Mouse (Mus musculus): Measurements from ENCODE around the gene Gm38655.

Gm38655 gene

GRCm38 (mm10) chr17:25175411-25175810, at the start of gene Gm38655:
Gm38655 (minus strand) TSS chr17:25175471.
- DNase-seq (ENCODE audit: low spot score), result no peak

DNA sequence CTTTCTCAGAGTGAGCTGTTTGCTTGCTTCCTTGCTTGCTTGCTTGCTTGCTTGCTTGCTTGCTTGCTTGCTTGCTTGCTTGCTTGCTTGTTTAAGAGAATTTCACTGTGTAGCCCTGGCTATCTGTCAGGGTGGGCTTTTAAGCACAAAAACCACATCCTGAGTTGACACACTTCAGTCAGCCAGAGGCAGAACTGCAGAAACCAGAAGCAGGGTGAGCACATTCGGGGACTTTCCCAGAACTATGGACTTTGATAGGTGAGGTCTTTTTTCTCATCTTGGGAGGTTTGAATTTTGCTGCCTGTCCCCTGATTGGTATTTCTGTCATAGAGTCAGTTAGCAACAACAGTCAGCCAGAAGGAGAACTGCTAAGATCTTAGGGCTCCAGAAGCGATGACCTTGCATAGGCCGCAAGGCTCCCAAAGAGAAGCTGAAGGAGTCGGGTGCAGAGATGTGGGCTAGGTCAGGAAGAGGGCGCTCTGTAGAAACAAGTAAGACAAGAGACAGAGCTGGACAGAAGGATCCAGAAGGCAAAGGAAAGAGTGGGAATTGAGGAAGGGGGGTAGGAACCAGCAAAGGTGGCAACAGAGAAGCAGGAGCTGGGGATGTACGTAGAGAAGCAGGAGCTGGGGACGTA, 49.4 kb upstream of the Gm38655 start:
- DNase-seq (ENCODE audit: low spot score), result no peak

DNA sequence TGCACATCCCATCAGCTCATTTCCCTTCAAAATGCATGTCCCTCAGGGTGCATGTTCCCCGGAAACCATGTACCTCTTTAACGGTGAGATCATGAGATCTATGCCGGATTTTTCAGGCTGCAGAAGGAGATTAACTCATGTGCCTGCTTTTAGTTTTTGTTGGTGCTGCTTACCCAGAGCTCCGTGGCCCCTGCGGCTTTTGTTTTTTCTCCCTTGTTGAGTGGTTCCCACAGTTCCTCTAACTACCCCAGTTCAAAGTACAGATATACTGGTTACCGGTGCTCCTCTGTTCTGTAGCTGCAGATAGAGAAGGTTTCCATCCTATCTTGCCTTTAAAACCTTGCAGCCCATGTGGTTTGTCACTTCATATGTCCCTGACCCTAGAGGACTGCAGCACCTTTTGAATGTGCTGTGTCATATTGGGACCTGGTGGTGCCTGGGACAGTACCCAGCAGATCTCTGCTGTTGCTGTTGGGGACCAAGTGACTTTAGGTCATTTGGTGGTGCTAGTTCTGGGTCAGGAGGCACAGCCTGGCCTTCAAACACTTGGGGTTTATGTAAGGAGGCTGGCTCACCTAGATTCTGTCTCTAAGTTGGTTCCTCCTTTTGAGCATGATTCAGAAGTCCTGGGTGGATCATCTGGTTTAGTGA, 47.8 kb upstream of the Gm38655 start:
- peak; percentile 73 for DNase-seq (ENCODE audit: low spot score)

DNA sequence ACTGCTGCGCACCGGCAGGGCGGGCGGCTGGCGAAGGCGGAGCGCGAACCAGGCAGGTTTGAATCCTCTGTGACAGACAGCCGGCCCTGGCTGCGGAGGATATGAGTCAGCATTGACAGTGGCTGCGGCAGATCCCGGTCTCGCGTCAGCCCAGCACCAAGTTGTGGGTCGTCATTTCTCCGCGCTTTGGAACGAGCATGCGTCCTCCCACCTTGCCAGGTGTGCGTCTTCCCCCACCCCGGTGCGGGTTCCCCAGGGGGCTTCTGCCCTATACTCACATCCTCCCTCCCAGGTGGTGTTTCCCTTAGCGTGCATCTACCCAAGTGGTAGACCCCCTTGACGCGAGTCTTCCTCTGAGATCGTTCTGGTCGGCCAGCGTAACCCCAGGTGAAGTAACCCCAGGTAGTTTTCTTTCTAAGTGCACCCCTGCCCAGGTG, 47.3 kb upstream of the Gm38655 start:
- DNase-seq (ENCODE audit: low spot score), result peak; percentile 48

- peak; percentile 69 for DNase-seq (ENCODE audit: low spot score)
Observed at GRCm38 (mm10) chr17:25221821-25222503, 46.7 kb upstream of the Gm38655 start.

DNA sequence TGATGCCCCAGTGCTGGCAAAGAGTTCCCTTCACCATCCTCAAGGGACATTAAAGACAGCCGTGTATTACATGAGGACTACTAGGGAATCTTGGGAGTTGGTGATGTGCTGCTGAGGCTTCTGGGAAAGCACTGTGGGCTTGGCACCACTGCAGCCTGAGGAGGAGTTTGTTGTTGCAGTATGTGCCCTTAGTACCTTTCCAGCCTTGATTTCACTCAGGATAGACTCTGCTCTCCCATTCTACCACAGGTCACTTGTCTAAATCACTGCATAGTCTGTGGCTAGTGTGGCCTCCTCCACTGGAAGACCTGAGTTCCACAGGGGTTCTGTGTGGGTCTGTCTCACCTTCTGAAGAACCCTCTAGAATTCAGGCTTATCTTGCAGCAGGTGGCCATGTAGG, 45.5 kb upstream of the Gm38655 start:
- no peak for DNase-seq (ENCODE audit: low spot score)

GRCm38 (mm10) chr17:25219492-25220295, 44.4 kb upstream of the Gm38655 start:
- DNase-seq (ENCODE audit: low spot score), result no peak

GRCm38 (mm10) chr17:25218967-25219366, 43.7 kb upstream of the Gm38655 start:
- no peak for DNase-seq (ENCODE audit: low spot score)

DNA sequence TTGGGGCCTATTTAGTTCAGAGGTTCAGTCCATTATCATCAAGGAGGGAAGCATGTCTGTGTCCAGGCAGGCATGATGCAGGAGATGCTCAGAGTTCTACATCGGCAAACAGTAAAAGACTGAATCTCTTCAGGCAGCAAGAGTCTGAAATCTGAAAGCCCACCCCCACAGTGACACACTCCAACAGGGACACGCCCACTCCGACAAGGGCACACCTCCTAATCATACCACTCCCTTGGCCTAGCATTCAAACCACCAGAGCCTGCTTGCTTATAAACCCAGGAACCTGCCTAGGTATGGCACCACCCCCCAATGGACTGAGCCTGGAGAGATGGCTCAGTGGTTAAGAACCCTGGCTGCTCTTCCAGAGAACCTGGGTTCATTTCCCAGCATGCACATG, 40.2 kb upstream of the Gm38655 start:
- DNase-seq (ENCODE audit: low spot score), result no peak

DNA sequence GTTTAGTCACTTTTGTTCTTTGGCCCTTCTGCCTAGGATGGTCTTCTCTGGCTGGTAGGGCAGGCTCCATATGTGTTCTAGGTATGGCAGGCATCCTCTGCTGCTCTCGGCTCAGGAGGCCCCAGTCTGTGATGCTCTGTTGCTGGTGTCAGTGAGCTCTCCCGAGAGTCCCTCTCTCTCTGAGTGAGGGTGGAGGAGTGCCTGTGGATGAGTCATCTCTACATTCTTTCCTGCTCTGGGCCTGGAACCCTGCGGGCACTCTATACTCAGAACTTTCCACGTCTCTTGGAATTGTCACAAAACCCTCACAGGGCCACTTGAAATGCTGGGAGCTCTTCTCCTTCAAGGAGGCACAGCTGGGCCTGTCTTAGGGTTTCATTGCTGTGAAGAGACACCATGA, 36.4 kb upstream of the Gm38655 start:
- no peak for DNase-seq (ENCODE audit: low spot score)

DNA sequence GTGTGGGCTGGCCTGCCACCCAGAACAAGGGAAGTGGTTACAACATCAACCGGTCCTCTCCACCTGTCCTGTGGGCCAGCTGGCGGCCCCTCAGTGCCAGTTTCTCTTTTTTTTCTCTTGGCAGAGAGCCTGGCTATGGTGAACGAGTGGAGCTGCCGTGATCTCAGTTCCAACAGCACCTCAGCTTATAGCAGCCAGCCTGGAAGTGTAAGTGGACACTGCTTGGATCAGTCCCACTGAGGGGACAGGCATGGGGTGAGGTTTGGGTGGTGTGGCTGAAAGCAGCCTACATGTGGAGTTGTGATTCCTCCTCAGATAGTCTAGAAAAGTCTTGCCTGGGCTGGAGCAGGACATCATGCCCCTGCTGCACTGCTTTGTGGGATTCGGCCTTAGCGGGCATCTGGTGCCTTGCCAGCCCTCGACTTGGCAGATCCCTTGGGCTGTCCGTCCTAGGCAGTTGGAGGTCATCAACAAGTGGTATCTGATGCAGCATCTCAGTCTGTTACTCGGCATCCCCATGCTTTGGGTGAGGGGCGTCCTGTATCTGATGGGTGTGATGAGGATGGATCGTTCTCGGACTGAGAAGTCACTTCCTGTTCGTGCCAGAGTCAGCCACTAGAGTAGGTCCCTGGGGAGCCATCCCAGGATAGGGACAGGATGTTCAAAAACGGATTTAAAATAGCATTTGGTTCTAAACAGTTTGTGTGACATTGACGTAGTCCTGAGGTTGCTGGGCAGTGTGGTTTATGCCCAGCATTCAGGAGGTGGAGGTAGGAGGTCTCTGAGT, 35.6 kb upstream of the Gm38655 start:
- DNase-seq (ENCODE audit: low spot score), result no peak

- DNase-seq (ENCODE audit: low spot score), result no peak
Observed at GRCm38 (mm10) chr17:25210006-25210405, 34.7 kb upstream of the Gm38655 start.

- DNase-seq (ENCODE audit: low spot score), result no peak
Observed at GRCm38 (mm10) chr17:25202401-25202800, 27.1 kb upstream of the Gm38655 start.

- no peak for DNase-seq (ENCODE audit: low spot score)
Observed at GRCm38 (mm10) chr17:25189091-25189490, 13.8 kb upstream of the Gm38655 start.

DNA sequence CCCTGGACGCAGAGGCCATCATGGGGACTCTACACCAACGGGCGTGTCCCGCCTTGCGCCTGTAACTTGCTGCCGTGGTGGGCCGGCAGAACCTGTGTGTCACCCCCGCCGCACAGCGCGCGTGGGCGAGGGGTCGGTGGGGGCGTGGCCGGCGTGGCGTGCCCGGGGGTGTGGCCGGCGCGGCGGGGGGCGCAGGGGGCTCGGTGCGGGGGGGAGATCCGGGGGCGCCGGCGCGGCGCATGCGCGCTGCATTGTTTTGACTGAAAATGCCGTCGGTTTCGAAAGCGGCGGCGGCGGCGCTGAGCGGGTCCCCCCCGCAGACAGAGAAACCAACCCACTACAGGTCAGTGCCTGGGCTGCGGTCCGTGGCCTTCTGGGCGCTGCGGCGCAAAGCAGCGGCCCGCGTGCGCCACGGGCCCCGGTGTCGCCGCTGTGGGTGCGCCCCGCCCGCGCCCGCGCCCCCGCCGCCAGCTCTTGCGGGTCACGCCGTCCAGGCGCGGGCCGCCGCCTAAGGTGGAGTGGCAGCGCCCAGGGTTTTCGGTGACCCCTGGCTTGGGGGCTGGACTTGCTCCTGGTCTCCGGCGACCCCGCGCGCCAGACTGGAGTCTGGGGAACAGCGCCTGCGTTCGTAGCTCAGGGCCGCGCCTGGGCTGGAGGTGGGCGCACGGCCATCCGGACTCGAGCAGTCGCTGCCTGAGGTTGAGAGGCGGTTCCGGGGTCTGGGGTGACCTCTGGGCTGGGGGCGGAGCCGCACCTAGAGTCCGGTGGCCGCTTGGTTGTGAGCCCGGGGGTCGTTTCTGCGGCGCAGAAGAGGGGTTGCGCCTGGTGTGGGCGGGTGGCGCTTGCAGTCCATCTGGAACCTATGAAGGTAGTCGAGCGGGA, 13.1 kb upstream of the Gm38655 start, which contains the start of gene Unkl:
Gene Unkl (plus strand): TSS at position 248 of the 882 bp plus-strand sequence.
- no peak for DNase-seq (ENCODE audit: low spot score)

GRCm38 (mm10) chr17:25187784-25188149, 12.5 kb upstream of the Gm38655 start:
- DNase-seq (ENCODE audit: low spot score), result no peak

DNA sequence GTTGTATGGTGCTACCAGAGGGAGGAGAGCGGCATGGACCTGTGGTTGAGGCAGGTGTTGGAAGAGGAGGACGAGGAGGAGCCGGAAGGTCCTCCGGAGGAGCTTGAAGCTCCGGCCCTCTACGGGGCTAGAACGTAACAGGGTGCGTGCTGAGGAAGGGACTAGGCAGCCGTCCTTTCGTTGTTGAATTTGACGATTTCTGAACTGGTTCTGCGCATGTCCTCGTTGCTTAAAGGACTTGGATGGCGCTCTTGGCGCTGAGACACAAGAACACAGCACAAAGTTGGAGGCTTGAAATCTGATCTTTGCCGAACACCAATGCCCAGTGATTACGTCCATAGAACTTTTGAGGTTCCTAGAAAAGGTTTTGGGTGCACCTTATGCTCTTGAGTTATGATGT, 9.7 kb upstream of the Gm38655 start:
- no peak for DNase-seq (ENCODE audit: low spot score)

DNA sequence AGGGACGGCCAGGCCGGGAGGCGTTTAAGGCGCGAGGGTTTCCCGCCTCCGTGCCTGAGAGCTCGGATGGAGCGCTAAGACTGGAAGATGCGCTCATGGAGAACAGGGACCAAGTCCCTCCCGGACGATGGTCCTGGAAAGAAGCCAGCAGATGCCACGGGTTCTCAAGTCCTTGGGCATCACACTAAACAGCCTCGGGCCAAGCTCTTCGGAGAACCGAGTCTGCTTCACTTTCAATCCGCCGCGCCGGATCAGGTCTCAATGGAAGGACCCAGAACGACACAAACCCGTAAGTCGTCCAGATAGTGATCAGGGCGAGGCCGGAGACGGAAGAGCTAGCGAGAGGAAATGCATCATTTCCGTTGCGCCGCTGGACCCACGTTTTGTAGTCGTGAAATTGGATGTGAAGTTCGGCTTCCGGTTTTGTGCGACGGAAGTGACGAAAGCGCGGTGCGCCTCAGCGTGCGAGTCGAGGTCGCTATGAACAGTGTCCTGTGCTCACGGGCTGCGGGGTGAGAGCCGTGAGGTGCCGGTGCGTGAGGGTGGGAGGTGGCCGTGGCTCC, 8.9 kb upstream of the Gm38655 start, which contains the start of gene BC003965:
Gene BC003965 (plus strand): TSS at position 426 of the 563 bp plus-strand sequence.
- DNase-seq (ENCODE audit: low spot score), result peak; percentile 98

DNA sequence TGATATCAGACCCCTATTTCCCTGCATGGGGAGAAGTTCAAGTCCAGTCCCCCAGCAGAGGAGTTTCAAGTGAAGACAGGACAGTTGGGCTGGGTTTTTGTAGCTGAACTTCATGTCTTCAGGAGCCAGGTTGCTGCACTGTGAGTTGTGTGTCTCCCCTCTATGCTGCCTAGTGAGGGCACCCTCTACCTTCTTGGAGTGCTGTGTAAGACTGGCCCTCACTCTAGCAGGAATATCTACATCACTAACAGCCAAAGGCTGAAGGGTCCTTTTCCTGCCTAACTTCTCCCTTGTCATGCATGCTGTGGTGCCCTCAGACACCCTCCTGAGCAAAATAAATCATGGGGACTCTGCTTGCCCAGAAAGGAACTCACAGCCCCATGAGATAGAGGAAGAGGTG, 8.0 kb upstream of the Gm38655 start:
- DNase-seq (ENCODE audit: low spot score), result no peak

DNA sequence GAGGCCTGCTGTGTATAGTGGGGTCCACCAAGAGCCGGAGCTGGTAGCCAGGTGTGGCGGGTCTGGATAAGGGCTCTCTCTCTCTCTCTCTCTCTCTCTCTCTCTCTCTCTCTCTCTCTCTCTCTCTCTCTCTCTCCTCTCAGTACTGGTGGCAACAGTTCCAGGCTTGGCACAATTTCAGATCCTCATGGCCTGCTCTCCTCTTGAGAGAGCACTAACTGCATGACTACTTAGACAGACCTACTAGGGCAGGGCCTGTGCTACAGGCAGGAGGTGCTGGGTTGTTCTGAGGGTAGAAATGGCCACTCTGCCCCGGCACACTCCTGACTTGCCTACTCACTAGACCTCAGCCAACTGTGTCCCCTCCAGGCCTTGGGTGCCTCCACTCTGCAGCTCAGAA, 2.7 kb downstream of the Gm38655 start:
- DNase-seq (ENCODE audit: low spot score), result no peak

Measured in c-Kit-positive CD71-positive TER-119-positive erythroid progenitor cells, embryonic 14.5 days (primary cell).